ENCODE assay signal across 8 mouse cellular contexts in genomic region chr16:43080923-43081702, GRCm38 (mm10).
DNase-seq lines count a peak whose midpoint lies in the region; ATAC-seq lines count a peak whose summit lies in the region.
"Had no signal": no experiment of that assay in that cellular context is flagged by ENCODE, and none has a peak within 500 bp of the region (broad histone marks: within the 10 kb centered on the region; RNA-seq: fewer than 3 reads in every experiment).

No protein-coding gene starts in this region.

- intact Hi-C loops in left cerebral cortex, postnatal 4 days (cut with DNase I) = no loop called here
- intact Hi-C loops in left cerebral cortex, postnatal 36 days (cut with DNase I) = no loop called here

- DNase-seq in left cerebral cortex, postnatal 4 days = peak; percentile 57
- DNase-seq in left cerebral cortex, postnatal 36 days (ENCODE audit: low spot score in 2 of 2) = no peak
- peak; percentile 56 to 62 for DNase-seq in cerebellum, postnatal 14 days
- peak; percentile 50 to 52 for DNase-seq in layer of hippocampus, postnatal 10 days (ENCODE audit: low spot score in 2 of 2)
- DNase-seq in embryo, embryonic 9.5 days (ENCODE audit: extremely low spot score) = no peak
- no peak for DNase-seq in urinary bladder, postnatal 25 days (ENCODE audit: low spot score)
- DNase-seq: lung, postnatal 10 days had no signal

- peak; percentile 53 for ATAC-seq in cerebellum, adult (ENCODE audit: insufficient number of reproducible peaks, low FRiP score, low TSS enrichment)

Comparison
In these comparisons a context has a peak if more than half of its experiments do, and no peak if none do; other contexts are left out.
1. DNase-seq: peak in left cerebral cortex, postnatal 4 days (single experiment), cerebellum, postnatal 14 days (2 of 2) and layer of hippocampus, postnatal 10 days (2 of 2); none in left cerebral cortex, postnatal 36 days (0 of 2), embryo, embryonic 9.5 days (single experiment) and urinary bladder, postnatal 25 days (single experiment).